Mouse (Mus musculus) testis, adult 2 months (tissue): ENCODE data around the gene Ccser2. TPM values are rescaled to one million over a fixed set of nuclear protein-coding genes. Genes with fewer than 3 reads are reported as not detected.

Experiments
- H3K27ac ChIP-seq: fragments of 200-500 bp; 2 replicates; pipeline ENCODE4 v1.5.1; 2012; ENCODE audit warnings: low read depth, low read length; ENCODE audit not compliant: control insufficient read depth, insufficient read depth
- H3K27me3 ChIP-seq: fragments of 200-500 bp; 2 replicates; pipeline ENCODE4 v1.6.1; 2012; ENCODE audit warnings: mild to moderate bottlenecking, low read length, moderate library complexity; ENCODE audit not compliant: control insufficient read depth, insufficient read depth
- H3K36me3 ChIP-seq: fragments of 200-500 bp; 2 replicates; pipeline ENCODE4 v1.6.1; 2012; ENCODE audit warnings: mild to moderate bottlenecking, low read length; ENCODE audit not compliant: control insufficient read depth, insufficient read depth
- H3K4me1 ChIP-seq: fragments of 200-500 bp; 2 replicates; pipeline ENCODE4 v1.6.1; 2012; ENCODE audit warnings: low read length; ENCODE audit not compliant: control insufficient read depth, insufficient read depth
- H3K4me3 ChIP-seq: fragments of 200-500 bp; 2 replicates; pipeline ENCODE4 v1.5.1; 2012; ENCODE audit warnings: low read depth, mild to moderate bottlenecking, low read length, moderate library complexity, mixed read lengths; ENCODE audit not compliant: control insufficient read depth
- CTCF ChIP-seq: fragments of 200-500 bp; IDR thresholded peaks from 2 replicates; pipeline ENCODE4 v1.5.1; 2012; ENCODE audit warnings: low read depth, mild to moderate bottlenecking, inconsistent platforms, low read length, moderate library complexity; ENCODE audit not compliant: control insufficient read depth, insufficient read depth, insufficient replicate concordance
- POLR2A ChIP-seq: fragments of 200-500 bp; IDR thresholded peaks from 2 replicates; pipeline ENCODE4 v1.6.1; 2012; ENCODE audit warnings: low read depth, mild to moderate bottlenecking, inconsistent platforms, low read length, moderate library complexity; ENCODE audit not compliant: control insufficient read depth
- polyA plus RNA-seq: library from polyadenylated mRNA; depleted of rRNA; stranded (reverse); fragments of >200 nt; gene quantifications from 2 replicates; pipeline ENCODE4 v1.2.3, GENCODE M21; 2012

Ccser2 gene
- polyA plus RNA-seq, 1 experiment = 164 TPM

- no peak for TF ChIP-seq CTCF
- TF ChIP-seq POLR2A = no peak
- Histone ChIP-seq H3K36me3 (no peaks in the 10 kb centered on the region), H3K27me3 (no peaks in the 10 kb centered on the region), H3K4me3 (no peak overlapping the region), H3K4me1 (no peaks in the 10 kb centered on the region), H3K27ac (no peak overlapping the region)
Measured at GRCm38 (mm10) chr14:36989784-36990183, 21.2 kb upstream of the Ccser2 start.

GRCm38 (mm10) chr14:36985693-36986092, 17.1 kb upstream of the Ccser2 start:
- no peaks in the 10 kb centered on the region for H3K27me3 ChIP-seq
- no peaks in the 10 kb centered on the region for H3K4me1 ChIP-seq
- TF ChIP-seq CTCF (no peak), POLR2A (no peak)
- H3K4me3 ChIP-seq = no peak overlapping the region
- no peak overlapping the region for H3K27ac ChIP-seq
- no peaks in the 10 kb centered on the region for H3K36me3 ChIP-seq

GRCm38 (mm10) chr14:36975019-36975418, 6.4 kb upstream of the Ccser2 start:
- Histone ChIP-seq H3K27ac (no peak overlapping the region), H3K4me1 (no peaks in the 10 kb centered on the region), H3K27me3 (no peaks in the 10 kb centered on the region), H3K36me3 (no peaks in the 10 kb centered on the region), H3K4me3 (no peak overlapping the region)
- TF ChIP-seq POLR2A (no peak), CTCF (no peak)

DNA sequence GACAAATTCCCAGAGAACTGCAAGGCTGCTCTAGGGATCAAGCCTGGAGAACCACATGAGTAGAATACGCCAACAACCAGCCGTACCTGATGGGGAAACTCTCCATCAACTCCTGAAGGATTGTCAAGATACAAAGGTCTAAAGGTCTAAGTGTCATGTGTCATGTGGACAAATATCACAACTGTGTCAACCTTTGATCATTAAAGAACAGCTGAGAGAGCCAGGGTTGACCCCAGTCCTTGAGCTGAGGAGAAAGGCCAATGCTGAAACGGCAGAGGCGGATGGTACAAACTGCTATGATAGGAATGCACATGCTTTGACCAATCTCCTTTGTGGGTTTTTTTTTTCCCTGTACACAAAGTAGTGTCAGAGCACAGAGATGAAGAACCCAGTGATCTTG, 2.6 kb upstream of the Ccser2 start:
- Histone ChIP-seq H3K27me3 (no peaks in the 10 kb centered on the region), H3K4me1 (peaks cover 2% of the 10 kb centered on the region; the same call in 1 of the 2 replicates), H3K36me3 (no peaks in the 10 kb centered on the region), H3K27ac (no peak overlapping the region), H3K4me3 (no peak overlapping the region)
- TF ChIP-seq POLR2A (no peak), CTCF (no peak)

DNA sequence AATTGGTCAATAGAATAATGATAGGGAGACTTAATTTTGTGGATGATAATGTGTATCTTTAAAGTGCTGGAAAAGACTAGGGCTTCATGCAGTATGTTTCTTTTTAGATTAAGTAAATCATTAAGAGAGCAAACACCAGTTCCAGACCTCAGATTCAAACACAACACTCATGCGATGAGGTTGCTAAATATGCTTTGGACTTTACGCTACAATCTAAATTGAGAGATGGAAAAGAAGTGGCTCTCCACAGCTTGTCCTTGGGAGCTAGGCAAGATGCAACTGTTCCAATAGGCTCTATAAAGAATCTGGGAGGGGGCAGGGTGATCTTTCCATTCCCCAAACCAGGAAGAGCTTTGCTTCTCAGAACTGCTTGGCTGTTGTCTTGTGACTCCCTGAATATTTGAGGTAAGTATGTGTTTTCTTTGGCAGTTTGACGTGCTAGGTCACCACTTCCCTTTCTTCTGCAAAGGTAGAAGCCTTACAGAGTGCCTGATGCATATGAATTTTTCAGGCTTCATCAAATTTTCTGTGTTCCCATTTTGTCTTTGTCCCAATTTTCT, 1.4 kb upstream of the Ccser2 start:
- H3K4me3 ChIP-seq = no peak overlapping the region; the same call in 1 of the 2 replicates
- H3K4me1 ChIP-seq = peaks cover 2% of the 10 kb centered on the region; the same call in 1 of the 2 replicates
- H3K27ac ChIP-seq = no peak overlapping the region
- H3K36me3 ChIP-seq = no peaks in the 10 kb centered on the region
- TF ChIP-seq CTCF (no peak), POLR2A (no peak)
- H3K27me3 ChIP-seq = no peaks in the 10 kb centered on the region

GRCm38 (mm10) chr14:36968076-36968627, 425 bp downstream of the Ccser2 start:
- H3K27ac ChIP-seq = peak overlapping the region; percentile 80

GRCm38 (mm10) chr14:36965421-36965820, 3.2 kb downstream of the Ccser2 start:
- H3K36me3 ChIP-seq = no peaks in the 10 kb centered on the region
- H3K27me3 ChIP-seq = no peaks in the 10 kb centered on the region
- TF ChIP-seq CTCF (no peak), POLR2A (no peak)
- peaks cover 2% of the 10 kb centered on the region; the same call in 1 of the 2 replicates for H3K4me1 ChIP-seq
- no peak overlapping the region for H3K4me3 ChIP-seq
- no peak overlapping the region for H3K27ac ChIP-seq

More at GRCm38 (mm10) chr14:36968076-36968627, 425 bp downstream of the Ccser2 start:
- H3K4me1 ChIP-seq = peaks cover 2% of the 10 kb centered on the region; the same call in 1 of the 2 replicates
- H3K27me3 ChIP-seq = no peaks in the 10 kb centered on the region
- no peak for TF ChIP-seq CTCF
- TF ChIP-seq POLR2A = no peak
- no peaks in the 10 kb centered on the region for H3K36me3 ChIP-seq
- H3K4me3 ChIP-seq = peak overlapping the region; percentile 91

- H3K27me3 ChIP-seq = no peaks in the 10 kb centered on the region
- H3K36me3 ChIP-seq = no peaks in the 10 kb centered on the region
- TF ChIP-seq CTCF (no peak), POLR2A (no peak)
Measured at GRCm38 (mm10) chr14:36962477-36962876, 6.1 kb downstream of the Ccser2 start.

More at GRCm38 (mm10) chr14:36962477-36962876, 6.1 kb downstream of the Ccser2 start:
- Histone ChIP-seq H3K4me1 (peaks cover under 1% of the 10 kb centered on the region; the same call in 1 of the 2 replicates), H3K4me3 (no peak overlapping the region), H3K27ac (no peak overlapping the region)
